Mouse (Mus musculus) heart, embryonic 16.5 days (tissue): Measurements from ENCODE around the gene Tor2a. TPM values are rescaled to one million over a fixed set of nuclear protein-coding genes. Genes with fewer than 3 reads are reported as not detected.

ENCODE experiments used
- ATAC-seq: fragments of 200-750 bp; cut with Nextera tagmentation; replicated peaks from 2 replicates; pipeline ENCODE4 v1.8.0; 2017; ENCODE audit warnings: moderate number of reproducible peaks; ENCODE audit not compliant: insufficient read depth, low FRiP score; ENCODE audit errors: extremely low read depth
- H3K27ac ChIP-seq: fragments of 300-500 bp; sonication (generic); 2 replicates; pipeline ENCODE4 v1.5.1; 2014; ENCODE audit warnings: mild to moderate bottlenecking, low read length, control low read depth, moderate library complexity
- H3K27me3 ChIP-seq: fragments of 300-500 bp; sonication (generic); 2 replicates; pipeline ENCODE4 v1.6.1; 2014; ENCODE audit warnings: low read length, mixed read lengths; ENCODE audit not compliant: control insufficient read depth, insufficient read depth
- H3K36me3 ChIP-seq: fragments of 300-500 bp; sonication (generic); 2 replicates; pipeline ENCODE4 v1.6.1; 2014; ENCODE audit not compliant: control insufficient read depth, insufficient read depth
- H3K4me1 ChIP-seq: fragments of 300-500 bp; sonication (generic); 2 replicates; pipeline ENCODE4 v1.6.1; 2014; ENCODE audit warnings: low read length, mixed read lengths; ENCODE audit not compliant: control insufficient read depth, insufficient read depth
- H3K4me2 ChIP-seq: fragments of 300-500 bp; sonication (generic); 2 replicates; pipeline ENCODE4 v1.6.1; 2014; ENCODE audit warnings: low read depth, mild to moderate bottlenecking, control low read depth, low read length
- H3K4me3 ChIP-seq: fragments of 300-500 bp; sonication (generic); 2 replicates; pipeline ENCODE4 v1.5.1; 2014; ENCODE audit warnings: mild to moderate bottlenecking, control low read depth, low read length
- H3K9ac ChIP-seq: fragments of 300-500 bp; sonication (generic); 2 replicates; pipeline ENCODE4 v1.6.1; 2014; ENCODE audit warnings: low read length, control low read depth
- H3K9me3 ChIP-seq: fragments of 300-500 bp; sonication (generic); replicated peaks from 2 replicates; pipeline ENCODE4 v1.6.1; 2016; ENCODE audit warnings: low read length; ENCODE audit not compliant: control insufficient read depth
- WGBS: fragments of 180-500 bp; shearing (Covaris S2); extraction: QIAGEN DNeasy Blood & Tissue Kit; methylation state at CpG from one replicate; pipeline ENCODE4 v1.1.7; 2014; 5-methylcytosine and 5-hydroxymethylcytosine counted together
- polyA plus RNA-seq: library from polyadenylated mRNA; unstranded; fragments of >200 nt; fragmentation: Nextera tagmentation; extraction: Ambion mirVana; gene quantifications from 2 replicates; pipeline ENCODE4 v1.2.1, GENCODE M21; 2015

The Tor2a gene
- polyA plus RNA-seq, 1 experiment from 2014 or later: 38.9 TPM

- no peak overlapping the region for H3K9ac ChIP-seq
- H3K27me3 ChIP-seq: peaks cover 8% of the 10 kb centered on the region
- no peaks in the 10 kb centered on the region for H3K9me3 ChIP-seq
- 0 out of 2 replicates have a peak overlapping the region, but pooled peaks have one; percentile 3 for H3K27ac ChIP-seq
- peaks cover 19% of the 10 kb centered on the region for H3K4me1 ChIP-seq
- 38% methylated on average over 3 of the region's 3 CpGs for WGBS
- ATAC-seq: no peak
- H3K4me2 ChIP-seq: no peak overlapping the region
- no peaks in the 10 kb centered on the region for H3K36me3 ChIP-seq
- no peak overlapping the region for H3K4me3 ChIP-seq
Observed at GRCm38 (mm10) chr2:32736306-32736829, 20.7 kb upstream of the Tor2a start.

DNA sequence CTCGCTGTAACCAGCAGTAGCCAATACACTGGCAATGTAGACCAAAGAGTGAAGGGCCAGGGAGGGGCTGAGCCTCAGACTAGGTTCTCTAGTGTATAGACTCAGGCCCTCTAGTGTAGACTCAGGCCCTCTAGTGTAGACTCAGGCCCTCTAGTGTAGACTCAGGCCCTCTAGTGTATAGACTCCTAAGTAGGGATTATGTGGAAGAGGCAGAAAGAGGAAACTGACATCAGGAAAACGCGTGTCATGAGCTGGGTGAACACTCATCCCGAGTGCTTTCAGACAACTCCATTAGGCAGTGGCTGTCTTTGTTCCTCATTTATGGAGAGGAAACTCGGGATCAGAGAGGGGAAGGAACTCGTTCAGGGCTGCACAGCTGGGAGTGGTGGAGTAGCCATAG is 20.0 kb upstream of the Tor2a start:
- no peak overlapping the region for H3K9ac ChIP-seq

DNA sequence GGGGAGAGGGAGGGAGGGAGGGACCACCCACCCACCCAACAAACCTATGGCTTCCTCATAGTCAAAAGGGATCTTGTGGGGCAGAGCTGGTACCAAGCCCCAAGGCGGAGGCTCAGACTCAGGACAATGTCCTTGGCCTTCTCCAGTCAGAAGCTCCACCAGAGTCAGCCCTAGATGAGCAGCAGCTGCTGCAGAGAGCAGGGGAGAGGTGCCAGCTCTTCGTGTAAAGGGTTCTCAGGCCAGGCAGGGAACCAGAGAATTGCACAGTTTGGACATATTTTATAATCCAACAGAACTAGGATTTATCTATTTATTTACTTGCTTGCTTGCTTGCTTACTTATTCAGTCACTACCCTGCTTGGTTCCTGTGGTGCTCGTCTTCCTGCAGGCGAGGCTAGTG is 17.7 kb upstream of the Tor2a start:
- WGBS: 69% methylated on average over 4 of the region's 4 CpGs
- no peak for ATAC-seq
- peaks cover 11% of the 10 kb centered on the region for H3K4me1 ChIP-seq
- H3K4me2 ChIP-seq: no peak overlapping the region
- no peaks in the 10 kb centered on the region for H3K9me3 ChIP-seq
- no peak overlapping the region for H3K27ac ChIP-seq
- H3K4me3 ChIP-seq: no peak overlapping the region
- peaks cover 28% of the 10 kb centered on the region for H3K27me3 ChIP-seq
- H3K9ac ChIP-seq: no peak overlapping the region
- H3K36me3 ChIP-seq: no peaks in the 10 kb centered on the region

More for the DNA sequence above, 20.0 kb upstream of the Tor2a start:
- no peak overlapping the region for H3K4me3 ChIP-seq
- WGBS: 46% methylated on average over 6 of the region's 6 CpGs
- no peaks in the 10 kb centered on the region for H3K9me3 ChIP-seq
- H3K27ac ChIP-seq: 0 out of 2 replicates have a peak overlapping the region, but pooled peaks have one; percentile 19
- peaks cover 22% of the 10 kb centered on the region for H3K4me1 ChIP-seq
- no peaks in the 10 kb centered on the region for H3K36me3 ChIP-seq
- H3K27me3 ChIP-seq: peaks cover 15% of the 10 kb centered on the region
- H3K4me2 ChIP-seq: no peak overlapping the region
- no peak for ATAC-seq

GRCm38 (mm10) chr2:32740916-32741272 is 16.1 kb upstream of the Tor2a start, which contains the start of gene 6330409D20Rik:
Gene 6330409D20Rik, minus strand, starts transcription at chr2:32741016.
- H3K4me2 ChIP-seq: peak within 1 kb of the TSS; percentile 75
- H3K4me1 ChIP-seq: peaks cover 11% of the 10 kb centered on the region
- H3K27ac ChIP-seq: no peak within 1 kb of the TSS
- H3K9me3 ChIP-seq: no peaks in the 10 kb centered on the region
- H3K27me3 ChIP-seq: peaks cover 28% of the 10 kb centered on the region
- WGBS: 19% methylated on average over 11 of the region's 11 CpGs
- peak within 1 kb of the TSS; percentile 65 for H3K9ac ChIP-seq
- H3K4me3 ChIP-seq: peak within 1 kb of the TSS; percentile 53
- no peaks in the 10 kb centered on the region for H3K36me3 ChIP-seq
- ATAC-seq: no peak

GRCm38 (mm10) chr2:32741273-32742172 is 15.5 kb upstream of the Tor2a start:
- Histone ChIP-seq H3K9me3 (no peaks in the 10 kb centered on the region), H3K27ac (no peak overlapping the region), H3K36me3 (no peaks in the 10 kb centered on the region), H3K4me1 (peaks cover 11% of the 10 kb centered on the region), H3K27me3 (peaks cover 28% of the 10 kb centered on the region), H3K4me2 (peak overlapping the region; percentile 75), H3K4me3 (peak overlapping the region; percentile 53), H3K9ac (peak overlapping the region; percentile 65)
- 11% methylated on average over 44 of the region's 58 CpGs for WGBS
- ATAC-seq: peak; percentile 56

- no peak for ATAC-seq
- Histone ChIP-seq H3K36me3 (0 out of 2 replicates have a peak, but pooled peaks cover 4% of the 10 kb centered on the region), H3K27me3 (peaks cover 28% of the 10 kb centered on the region), H3K27ac (no peak overlapping the region), H3K9me3 (no peaks in the 10 kb centered on the region), H3K4me1 (peaks cover 11% of the 10 kb centered on the region), H3K4me2 (peak overlapping the region; percentile 75; the same call in 1 of the 2 replicates), H3K4me3 (peak overlapping the region; percentile 53), H3K9ac (no peak overlapping the region)
- WGBS: 16% methylated on average over 18 of the region's 18 CpGs
Observed at GRCm38 (mm10) chr2:32742173-32742531, 14.9 kb upstream of the Tor2a start.

DNA sequence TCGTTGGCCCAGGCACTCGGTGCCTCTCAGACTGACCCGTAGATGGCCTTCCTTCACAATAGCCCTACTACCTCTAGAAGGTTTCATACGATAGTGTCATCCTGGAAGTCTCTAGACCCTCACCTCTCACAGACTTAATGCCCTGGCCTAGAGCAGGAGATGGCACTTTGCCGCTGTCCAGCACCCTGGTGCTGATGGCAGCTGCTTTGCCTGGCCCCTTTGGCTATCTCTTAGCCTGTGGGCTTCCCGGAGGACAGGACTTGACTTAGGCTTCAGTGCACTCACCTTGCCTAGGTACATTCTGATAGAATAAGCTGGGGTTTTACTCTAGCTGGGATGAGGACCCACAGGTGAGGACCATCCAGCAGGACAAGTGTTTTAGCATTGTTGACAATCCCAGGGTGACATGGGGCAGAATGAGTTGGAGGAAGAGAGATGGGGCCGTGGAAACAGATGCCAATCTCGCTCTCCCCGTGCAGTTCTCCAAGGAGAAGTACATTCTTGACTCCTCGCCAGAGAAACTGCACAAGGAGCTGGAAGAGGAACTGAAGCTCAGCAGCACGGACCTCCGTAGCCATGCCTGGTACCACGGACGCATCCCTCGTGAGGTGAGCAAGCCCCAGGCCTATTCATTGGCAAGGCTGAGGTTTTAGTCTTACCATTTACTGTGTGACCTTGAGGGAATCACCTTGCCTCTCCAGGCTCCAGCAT is 12.6 kb upstream of the Tor2a start:
- H3K9me3 ChIP-seq: no peaks in the 10 kb centered on the region
- ATAC-seq: no peak
- WGBS: 59% methylated on average over 15 of the region's 15 CpGs
- H3K36me3 ChIP-seq: peaks cover 6% of the 10 kb centered on the region; the same call in 1 of the 2 replicates
- H3K9ac ChIP-seq: no peak overlapping the region
- H3K4me3 ChIP-seq: no peak overlapping the region
- H3K4me1 ChIP-seq: peaks cover 11% of the 10 kb centered on the region
- no peak overlapping the region for H3K27ac ChIP-seq
- H3K27me3 ChIP-seq: peaks cover 28% of the 10 kb centered on the region
- H3K4me2 ChIP-seq: no peak overlapping the region

GRCm38 (mm10) chr2:32749082-32749481 is 8.0 kb upstream of the Tor2a start:
- no peaks in the 10 kb centered on the region for H3K27me3 ChIP-seq
- WGBS: 77% methylated on average over 16 of the region's 16 CpGs
- no peak overlapping the region for H3K9ac ChIP-seq
- peaks cover 2% of the 10 kb centered on the region; the same call in 1 of the 2 replicates for H3K4me1 ChIP-seq
- H3K4me2 ChIP-seq: no peak overlapping the region
- ATAC-seq: no peak
- H3K9me3 ChIP-seq: no peaks in the 10 kb centered on the region
- H3K27ac ChIP-seq: no peak overlapping the region
- peaks cover 11% of the 10 kb centered on the region; the same call in 1 of the 2 replicates for H3K36me3 ChIP-seq
- H3K4me3 ChIP-seq: no peak overlapping the region
